ENCODE assay signal across 10 mouse cellular contexts in genomic region chr14:79299230-79299629, GRCm38 (mm10). TPM values are rescaled to one million over a fixed set of nuclear protein-coding genes. Genes with fewer than 3 reads are reported as not detected.
A peak's percentile ranks its signal among the peaks of the same experiment; 100 is the strongest.
DNase-seq lines count a peak whose midpoint lies in the region; ATAC-seq and TF ChIP-seq lines count a peak whose summit lies in the region.
"Had no signal": no experiment of that assay in that cellular context is flagged by ENCODE, and none has a peak within 500 bp of the region (broad histone marks: within the 10 kb centered on the region; RNA-seq: fewer than 3 reads in every experiment).

No protein-coding gene starts in this region.

- no peak overlapping the region for H3K27ac ChIP-seq in limb, embryonic 12.5 days
- H3K27ac ChIP-seq in limb, embryonic 10.5 days, result no peak overlapping the region
- H3K27ac ChIP-seq in forebrain, embryonic 11.5 days (ENCODE audit: low read depth, low read length), result no peak overlapping the region
- H3K27ac ChIP-seq in liver, postnatal 0 days (ENCODE audit: low read depth), result peak overlapping the region; percentile 36; the same call in 1 of the 2 replicates

- no peak overlapping the region for H3K9ac ChIP-seq in limb, embryonic 12.5 days (replicated peaks)
- no peak overlapping the region for H3K9ac ChIP-seq in forebrain, embryonic 11.5 days (ENCODE audit: low read length)
- H3K9ac ChIP-seq in liver, postnatal 0 days (replicated peaks), result 0 out of 2 replicates have a peak overlapping the region, but pooled peaks have one; percentile 17

- DNase-seq in adrenal gland, postnatal 14 days, result peak; percentile 23
- no peak for DNase-seq in adrenal gland, adult 2 months
- no peak for DNase-seq in limb, embryonic 10.5 days (ENCODE audit: low spot score)
- no peak for DNase-seq in forebrain, embryonic 11.5 days (ENCODE audit: low spot score)
- no peak for DNase-seq in liver, postnatal 0 days
- DNase-seq in frontal cortex, adult 2 months (ENCODE audit: extremely low spot score in 1 of 2, low spot score in 1 of 2), result no peak
- DNase-seq in heart, adult 9 months (ENCODE audit: low spot score in 2 of 2), result no peak

- no peaks in the 10 kb centered on the region for H3K9me3 ChIP-seq in limb, embryonic 12.5 days
- no peaks in the 10 kb centered on the region for H3K9me3 ChIP-seq in limb, embryonic 10.5 days (replicated peaks)
- no peaks in the 10 kb centered on the region for H3K9me3 ChIP-seq in forebrain, embryonic 11.5 days (ENCODE audit: control insufficient read depth, low read length)
- no peaks in the 10 kb centered on the region for H3K9me3 ChIP-seq in liver, postnatal 0 days (ENCODE audit: low read length)

- H3K4me2 ChIP-seq in limb, embryonic 12.5 days, result peak overlapping the region; percentile 97
- H3K4me2 ChIP-seq in forebrain, embryonic 11.5 days (ENCODE audit: low read depth, low read length, severe bottlenecking), result peak overlapping the region; percentile 19; the same call in 1 of the 2 replicates
- H3K4me2 ChIP-seq in liver, postnatal 0 days (ENCODE audit: low read depth, low read length), result peak overlapping the region; percentile 95

- no peak for TF ChIP-seq CTCF in liver, postnatal 0 days (IDR thresholded peaks at IDR 0.05; ENCODE audit: low read depth)

- peaks cover 40% of the 10 kb centered on the region for H3K27me3 ChIP-seq in limb, embryonic 12.5 days
- peaks cover 57% of the 10 kb centered on the region for H3K27me3 ChIP-seq in limb, embryonic 10.5 days (ENCODE audit: low read depth, poor library complexity, severe bottlenecking)
- H3K27me3 ChIP-seq in forebrain, embryonic 11.5 days (ENCODE audit: control insufficient read depth, insufficient read depth, low read length), result no peaks in the 10 kb centered on the region
- H3K27me3 ChIP-seq in liver, postnatal 0 days (ENCODE audit: insufficient read depth, low read length), result no peaks in the 10 kb centered on the region

- TF ChIP-seq EP300 in liver, postnatal 0 days (IDR thresholded peaks at IDR 0.05; ENCODE audit: low read depth), result no peak

- no peak for ATAC-seq in limb, embryonic 12.5 days (ENCODE audit: insufficient number of reproducible peaks, insufficient read depth, low FRiP score, low TSS enrichment, low read depth)
- no peak for ATAC-seq in forebrain, embryonic 11.5 days (replicated peaks; ENCODE audit: low FRiP score)
- no peak for ATAC-seq in liver, postnatal 0 days
- ATAC-seq: activated CD4-positive, CD25-positive, alpha-beta regulatory T cell, adult 4 months had no signal

- H3K36me3 ChIP-seq in limb, embryonic 12.5 days, result no peaks in the 10 kb centered on the region
- H3K36me3 ChIP-seq in limb, embryonic 10.5 days, result no peaks in the 10 kb centered on the region
- H3K36me3 ChIP-seq in forebrain, embryonic 11.5 days (ENCODE audit: control insufficient read depth, insufficient read depth, low read length), result no peaks in the 10 kb centered on the region
- peaks cover 2% of the 10 kb centered on the region; the same call in 1 of the 2 replicates for H3K36me3 ChIP-seq in liver, postnatal 0 days (replicated peaks; ENCODE audit: insufficient read depth, low read length)

- H3K4me1 ChIP-seq in limb, embryonic 12.5 days (replicated peaks), result peaks cover 38% of the 10 kb centered on the region
- peaks cover 52% of the 10 kb centered on the region for H3K4me1 ChIP-seq in limb, embryonic 10.5 days
- peaks cover 23% of the 10 kb centered on the region for H3K4me1 ChIP-seq in forebrain, embryonic 11.5 days (replicated peaks; ENCODE audit: control insufficient read depth, insufficient read depth, low read length)
- peaks cover 62% of the 10 kb centered on the region for H3K4me1 ChIP-seq in liver, postnatal 0 days (ENCODE audit: insufficient read depth)

- 51% methylated on average over 4 of the region's 4 CpGs for WGBS in limb, embryonic 12.5 days
- WGBS in limb, embryonic 10.5 days, result 43% methylated on average over 4 of the region's 4 CpGs
- 60% methylated on average over 4 of the region's 4 CpGs for WGBS in forebrain, embryonic 11.5 days
- WGBS in liver, postnatal 0 days (ENCODE audit: insufficient replicate concordance), result 56% methylated on average over 4 of the region's 4 CpGs

- H3K4me3 ChIP-seq in limb, embryonic 12.5 days (replicated peaks), result 0 out of 2 replicates have a peak overlapping the region, but pooled peaks have one; percentile 6
- H3K4me3 ChIP-seq in limb, embryonic 10.5 days, result no peak overlapping the region
- H3K4me3 ChIP-seq in forebrain, embryonic 11.5 days (ENCODE audit: low read depth, low read length), result 0 out of 2 replicates have a peak overlapping the region, but pooled peaks have one; percentile 63
- H3K4me3 ChIP-seq in liver, postnatal 0 days (ENCODE audit: low read depth, low read length), result peak overlapping the region; percentile 85

RNA-seq across cellular contexts. Expression of gene Rgcc, which starts 2.2 kb away (rescaled TPM):
- total RNA-seq in adrenal gland, postnatal 14 days (2021), result 172 and 203 TPM in 2 replicates
- 100 to 1,000 TPM; 131 to 254 TPM for total RNA-seq in adrenal gland, adult 2 months (2021)
- polyA plus RNA-seq in adrenal gland, adult 2 months (2012; rRNA removed), result 1,050 and 1,217 TPM in 2 replicates
- polyA plus RNA-seq in limb, embryonic 12.5 days (2016; fragmentation: Nextera tagmentation; extraction: Ambion mirVana), result 25.6 and 28.6 TPM in 2 replicates
- 9.5 and 14.8 TPM in 2 replicates for polyA plus RNA-seq in limb, embryonic 10.5 days (2016; fragmentation: Nextera tagmentation; extraction: Ambion mirVana)
- 72.4 and 75.8 TPM in 2 replicates for polyA plus RNA-seq in forebrain, embryonic 11.5 days (2014; fragmentation: Nextera tagmentation; extraction: Ambion mirVana)
- polyA plus RNA-seq in liver, postnatal 0 days (2015; fragmentation: Nextera tagmentation; extraction: Ambion mirVana), result 98.4 and 102 TPM in 2 replicates
- 88.9 and 107 TPM in 2 replicates for polyA plus RNA-seq in frontal cortex, adult 2 months (2012; rRNA removed)

RNA-seq across cellular contexts. Expression of gene Zfp957, which starts 52.1 kb away (rescaled TPM):
- not detected in 2 replicates for total RNA-seq in adrenal gland, postnatal 14 days (2021)
- total RNA-seq in adrenal gland, adult 2 months (2021), result not detected
- not detected in 2 replicates for polyA plus RNA-seq in adrenal gland, adult 2 months (2012; rRNA removed)
- polyA plus RNA-seq in limb, embryonic 12.5 days (2016; fragmentation: Nextera tagmentation; extraction: Ambion mirVana), result not detected in 2 replicates
- polyA plus RNA-seq in limb, embryonic 10.5 days (2016; fragmentation: Nextera tagmentation; extraction: Ambion mirVana), result not detected in 2 replicates
- polyA plus RNA-seq in forebrain, embryonic 11.5 days (2014; fragmentation: Nextera tagmentation; extraction: Ambion mirVana), result not detected in 2 replicates
- not detected in 2 replicates for polyA plus RNA-seq in liver, postnatal 0 days (2015; fragmentation: Nextera tagmentation; extraction: Ambion mirVana)
- polyA plus RNA-seq in frontal cortex, adult 2 months (2012; rRNA removed), result not detected in 2 replicates
- total RNA-seq: megakaryocyte progenitor cell, adult 5-6 weeks had no signal

Comparison
In these comparisons a context has a peak if more than half of its experiments do, and no peak if none do; other contexts are left out.
1. H3K4me2 ChIP-seq: peak in every context shown above with its lines; median percentile 97 in limb, embryonic 12.5 days; 95 in liver, postnatal 0 days; 19 in forebrain, embryonic 11.5 days.